Comparison of ENCODE assay signal across 9 mouse cellular contexts in the genomic region with DNA sequence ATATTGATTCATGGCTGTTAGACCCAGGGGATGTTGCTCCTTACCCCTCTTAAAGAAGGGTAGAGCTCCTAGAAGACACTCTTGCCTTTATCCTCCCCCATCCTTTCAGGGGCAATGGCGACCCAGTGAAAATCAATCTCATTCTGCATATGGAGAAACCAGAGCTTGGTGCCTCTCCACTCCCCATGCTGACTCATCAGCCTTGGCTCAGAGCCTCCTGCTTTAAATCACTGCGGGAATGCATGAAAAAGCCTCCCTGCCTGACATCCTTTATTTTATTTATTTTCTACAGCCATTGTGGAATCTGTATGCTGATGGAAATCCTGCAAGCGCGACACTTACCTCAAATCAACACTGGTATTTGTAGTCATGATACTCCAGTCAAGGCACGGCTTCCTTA.
A peak's percentile ranks its signal among the peaks of the same experiment; 100 is the strongest.
DNase-seq lines count a peak whose midpoint lies in the region; ATAC-seq and TF ChIP-seq lines count a peak whose summit lies in the region.
"Had no signal": no experiment of that assay in that cellular context is flagged by ENCODE, and none has a peak within 500 bp of the region (broad histone marks: within the 10 kb centered on the region; RNA-seq: fewer than 3 reads in every experiment).

No protein-coding gene starts in this region.

- no peak for TF ChIP-seq CTCF in hindbrain, postnatal 0 days (IDR thresholded peaks at IDR 0.05; ENCODE audit: low read depth)

- no peak overlapping the region for H3K4me3 ChIP-seq in limb, embryonic 14.5 days (replicated peaks; ENCODE audit: low read length)
- no peak overlapping the region for H3K4me3 ChIP-seq in limb, embryonic 10.5 days
- no peak overlapping the region for H3K4me3 ChIP-seq in embryonic facial prominence, embryonic 14.5 days (ENCODE audit: low read depth, low read length)
- H3K4me3 ChIP-seq in hindbrain, postnatal 0 days (ENCODE audit: low read length): no peak overlapping the region
- H3K4me3 ChIP-seq: limb, embryonic 15.5 days had no signal

- H3K9ac ChIP-seq in limb, embryonic 14.5 days (ENCODE audit: low read depth, low read length, severe bottlenecking): no peak overlapping the region
- H3K9ac ChIP-seq in embryonic facial prominence, embryonic 14.5 days (ENCODE audit: low read depth, low read length): no peak overlapping the region
- H3K9ac ChIP-seq in hindbrain, postnatal 0 days (replicated peaks; ENCODE audit: low read length): no peak overlapping the region
- H3K9ac ChIP-seq: limb, embryonic 15.5 days had no signal

- intact Hi-C loops in heart, postnatal 36 days (cut with DNase I): no loop called here

- no peaks in the 10 kb centered on the region for H3K36me3 ChIP-seq in limb, embryonic 14.5 days (ENCODE audit: control insufficient read depth, insufficient read depth, low read length)
- no peaks in the 10 kb centered on the region for H3K36me3 ChIP-seq in limb, embryonic 10.5 days
- H3K36me3 ChIP-seq in embryonic facial prominence, embryonic 14.5 days (ENCODE audit: control insufficient read depth, insufficient read depth, low read length): no peaks in the 10 kb centered on the region
- H3K36me3 ChIP-seq in hindbrain, postnatal 0 days (ENCODE audit: insufficient read depth, low read length): no peaks in the 10 kb centered on the region
- H3K36me3 ChIP-seq: limb, embryonic 15.5 days had no signal

- WGBS in limb, embryonic 14.5 days: 49% methylated on average over 5 of the region's 5 CpGs
- 64% methylated on average over 5 of the region's 5 CpGs for WGBS in limb, embryonic 10.5 days
- WGBS in embryonic facial prominence, embryonic 14.5 days: 21% methylated on average over 5 of the region's 5 CpGs
- WGBS in hindbrain, postnatal 0 days: 26% methylated on average over 5 of the region's 5 CpGs

- H3K4me1 ChIP-seq in limb, embryonic 14.5 days (ENCODE audit: control insufficient read depth, insufficient read depth, low read length): peaks cover 13% of the 10 kb centered on the region
- H3K4me1 ChIP-seq in limb, embryonic 10.5 days: peaks cover 24% of the 10 kb centered on the region
- peaks cover 31% of the 10 kb centered on the region for H3K4me1 ChIP-seq in embryonic facial prominence, embryonic 14.5 days (ENCODE audit: control insufficient read depth, insufficient read depth, low read length)
- peaks cover 24% of the 10 kb centered on the region for H3K4me1 ChIP-seq in hindbrain, postnatal 0 days (ENCODE audit: insufficient read depth, low read length)

- TF ChIP-seq POLR2A in limb, embryonic 14.5 days (IDR thresholded peaks at IDR 0.05; ENCODE audit: borderline replicate concordance, extremely low read depth, insufficient read depth, insufficient read length): no peak

- peak; percentile 62 for DNase-seq in limb, embryonic 14.5 days (ENCODE audit: low spot score)
- DNase-seq in limb, embryonic 10.5 days (ENCODE audit: low spot score): no peak
- DNase-seq in embryonic facial prominence, embryonic 14.5 days (ENCODE audit: low spot score): peak; percentile 91
- peak; percentile 30 for DNase-seq in hindbrain, postnatal 0 days (ENCODE audit: low spot score)
- DNase-seq in ovary, postnatal 14 days (ENCODE audit: low spot score): peak; percentile 12
- DNase-seq in gastrocnemius, postnatal 10 days: no peak
- no peak for DNase-seq in adipocyte (ENCODE audit: low spot score)
- DNase-seq in heart, postnatal 36 days: no peak

- no peaks in the 10 kb centered on the region for H3K9me3 ChIP-seq in limb, embryonic 14.5 days (ENCODE audit: control insufficient read depth, low read length)
- no peaks in the 10 kb centered on the region for H3K9me3 ChIP-seq in limb, embryonic 10.5 days (replicated peaks)
- no peaks in the 10 kb centered on the region for H3K9me3 ChIP-seq in embryonic facial prominence, embryonic 14.5 days (ENCODE audit: control insufficient read depth, low read length)
- no peaks in the 10 kb centered on the region for H3K9me3 ChIP-seq in hindbrain, postnatal 0 days (ENCODE audit: low read length)
- H3K9me3 ChIP-seq: limb, embryonic 15.5 days had no signal

- no peak for ATAC-seq in limb, embryonic 14.5 days (ENCODE audit: low FRiP score, low read depth)
- ATAC-seq in embryonic facial prominence, embryonic 14.5 days (ENCODE audit: low read depth): no peak
- ATAC-seq in hindbrain, postnatal 0 days: no peak

- no peak overlapping the region for H3K27ac ChIP-seq in limb, embryonic 14.5 days (replicated peaks; ENCODE audit: low read depth, low read length)
- H3K27ac ChIP-seq in limb, embryonic 10.5 days: no peak overlapping the region
- H3K27ac ChIP-seq in embryonic facial prominence, embryonic 14.5 days (replicated peaks; ENCODE audit: low read depth, low read length): peak overlapping the region; percentile 25
- H3K27ac ChIP-seq in hindbrain, postnatal 0 days: no peak overlapping the region
- H3K27ac ChIP-seq: limb, embryonic 15.5 days had no signal

- no peak overlapping the region for H3K4me2 ChIP-seq in limb, embryonic 14.5 days (replicated peaks; ENCODE audit: low read depth, low read length, severe bottlenecking)
- peak overlapping the region; percentile 25 for H3K4me2 ChIP-seq in embryonic facial prominence, embryonic 14.5 days (ENCODE audit: low read depth, low read length)
- H3K4me2 ChIP-seq in hindbrain, postnatal 0 days (ENCODE audit: low read depth, low read length): no peak overlapping the region
- H3K4me2 ChIP-seq: limb, embryonic 15.5 days had no signal

- no peaks in the 10 kb centered on the region for H3K27me3 ChIP-seq in limb, embryonic 14.5 days (ENCODE audit: control insufficient read depth, insufficient read depth, low read length)
- no peaks in the 10 kb centered on the region for H3K27me3 ChIP-seq in limb, embryonic 10.5 days (ENCODE audit: low read depth, poor library complexity, severe bottlenecking)
- no peaks in the 10 kb centered on the region for H3K27me3 ChIP-seq in embryonic facial prominence, embryonic 14.5 days (replicated peaks; ENCODE audit: control insufficient read depth, insufficient read depth, low read length)
- H3K27me3 ChIP-seq in hindbrain, postnatal 0 days (ENCODE audit: insufficient read depth, low read length): no peaks in the 10 kb centered on the region
- H3K27me3 ChIP-seq: limb, embryonic 15.5 days had no signal

Comparison
In these comparisons a context has a peak if more than half of its experiments do, and no peak if none do; other contexts are left out.
1. DNase-seq: peak in limb, embryonic 14.5 days (single experiment), embryonic facial prominence, embryonic 14.5 days (single experiment), hindbrain, postnatal 0 days (single experiment) and ovary, postnatal 14 days (single experiment); none in limb, embryonic 10.5 days (single experiment), gastrocnemius, postnatal 10 days (single experiment), adipocyte (single experiment) and heart, postnatal 36 days (0 of 2).